Mouse (Mus musculus): ENCODE measurements around the gene Gpr89.
A peak's percentile ranks its signal among the peaks of the same experiment; 100 is the strongest.

Gpr89 gene

DNA sequence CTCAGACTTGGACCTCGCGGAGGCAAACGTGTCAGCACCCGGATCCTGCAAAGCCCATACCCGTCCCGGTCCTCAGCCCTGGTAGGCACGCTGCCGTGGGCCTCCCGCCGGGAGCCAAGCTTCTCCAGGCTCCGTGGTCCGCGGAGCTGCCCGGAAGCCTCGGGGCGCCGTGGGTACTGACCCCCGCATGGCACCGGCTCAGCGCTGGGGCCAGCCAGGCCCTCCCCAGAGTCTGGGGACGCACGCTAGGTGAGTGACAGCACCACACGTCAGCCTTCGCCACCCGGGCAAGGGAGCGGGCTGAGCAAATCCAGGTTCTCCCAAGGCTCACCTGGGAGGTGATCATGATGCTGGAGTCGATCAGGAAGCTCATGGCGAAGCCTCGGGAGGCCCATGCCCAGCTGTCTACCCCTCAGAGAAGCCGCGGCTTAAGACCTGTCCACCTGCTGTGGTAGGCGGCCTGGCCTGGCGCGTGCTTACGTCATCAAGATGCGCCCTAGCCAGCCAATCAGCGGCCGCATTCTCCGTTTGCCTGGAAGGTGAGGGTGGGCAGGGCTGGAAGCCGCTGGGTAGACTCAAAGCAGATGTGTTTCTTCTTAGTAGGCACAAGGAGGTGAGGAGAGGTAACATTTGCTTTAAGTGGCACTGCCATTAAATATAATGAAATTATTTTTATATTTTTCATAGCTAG, at the start of gene Gpr89:
Gpr89 (minus strand) TSS at position 496 of the 691 bp plus-strand sequence.
- peak; percentile 97 for DNase-seq

DNA sequence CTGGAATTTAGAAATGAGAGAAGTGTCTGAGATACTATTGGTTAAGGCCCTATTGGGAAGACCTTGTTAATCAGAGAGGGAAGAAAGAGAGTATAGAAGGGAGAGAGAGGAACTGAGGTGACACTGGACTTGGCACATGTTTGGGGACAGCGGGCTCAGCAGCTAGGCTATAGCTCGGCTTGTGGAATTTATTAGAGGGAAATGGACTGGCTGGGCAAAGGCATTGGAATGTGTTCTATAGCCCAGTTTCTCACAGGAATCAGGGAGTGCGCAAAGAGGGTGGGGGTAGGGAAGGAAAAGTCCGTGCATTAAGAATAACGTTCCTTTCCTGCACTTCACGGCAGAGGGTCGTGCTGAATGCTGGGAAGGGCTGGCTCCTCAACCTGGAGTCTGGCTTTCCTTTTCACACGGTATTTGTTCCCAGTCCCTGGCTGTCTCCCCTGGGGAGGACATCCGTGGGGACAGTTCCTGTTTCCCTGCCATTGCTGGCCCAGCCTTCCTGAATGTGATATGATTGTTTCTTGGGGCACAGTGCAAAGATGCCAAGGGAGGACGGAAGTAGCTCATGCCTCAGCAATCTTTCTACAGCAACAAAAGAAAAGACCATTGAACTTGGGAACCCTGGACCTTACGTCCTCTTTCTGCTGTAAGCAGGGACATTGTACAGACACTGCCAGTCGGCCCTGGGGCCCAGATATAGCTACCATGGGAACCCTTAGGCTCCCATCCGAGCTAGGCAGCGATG, 48.5 kb upstream of the Gpr89 start:
- no peak for DNase-seq

GRCm38 (mm10) chr3:96942706-96943105, 37.6 kb upstream of the Gpr89 start:
- DNase-seq, result no peak

DNA sequence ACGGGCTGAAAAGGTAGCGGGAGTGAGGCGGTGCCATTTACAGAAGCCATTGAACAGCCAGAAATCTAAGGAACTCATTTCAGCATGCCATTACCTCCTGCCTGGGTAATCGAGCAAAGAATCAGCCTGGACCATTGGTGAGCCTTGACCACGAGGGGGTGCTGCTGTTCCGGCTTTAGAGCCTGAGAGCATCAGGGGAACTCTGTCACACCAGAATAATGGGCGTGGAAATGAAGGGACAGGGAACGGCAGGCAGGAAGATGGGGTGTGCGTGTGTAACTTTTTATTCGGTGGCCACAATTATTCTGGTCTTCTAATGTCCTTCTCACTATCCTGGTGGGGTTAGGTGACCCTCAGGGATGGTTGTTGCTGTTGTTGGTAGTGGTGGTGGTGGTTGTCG, 33.6 kb upstream of the Gpr89 start:
- DNase-seq, result peak; percentile 83

DNA sequence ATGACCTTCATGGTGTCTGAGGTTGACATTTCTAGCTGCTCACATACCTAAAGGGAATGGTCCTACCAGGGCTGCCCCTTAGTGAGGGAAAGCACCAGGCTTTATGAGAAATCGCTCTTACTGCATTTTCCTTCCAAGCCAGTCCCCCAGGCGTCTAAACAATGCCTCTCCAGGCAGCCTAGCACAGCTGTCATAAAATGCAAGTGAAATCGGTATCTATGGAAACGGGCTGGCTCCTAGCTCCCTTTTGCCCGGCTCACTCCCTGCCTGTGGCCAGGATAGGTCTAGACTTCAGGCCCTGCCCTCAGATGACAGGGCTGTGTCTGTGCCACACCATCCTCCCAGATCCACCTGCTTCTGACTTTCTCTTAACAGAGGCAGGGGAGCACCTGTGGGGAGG, 32.5 kb upstream of the Gpr89 start:
- no peak for DNase-seq

- DNase-seq, result no peak
These were observed 31.1 kb upstream of the Gpr89 start for GRCm38 (mm10) chr3:96936241-96936640.

GRCm38 (mm10) chr3:96931261-96931681, 26.1 kb upstream of the Gpr89 start:
- no peak for DNase-seq

DNA sequence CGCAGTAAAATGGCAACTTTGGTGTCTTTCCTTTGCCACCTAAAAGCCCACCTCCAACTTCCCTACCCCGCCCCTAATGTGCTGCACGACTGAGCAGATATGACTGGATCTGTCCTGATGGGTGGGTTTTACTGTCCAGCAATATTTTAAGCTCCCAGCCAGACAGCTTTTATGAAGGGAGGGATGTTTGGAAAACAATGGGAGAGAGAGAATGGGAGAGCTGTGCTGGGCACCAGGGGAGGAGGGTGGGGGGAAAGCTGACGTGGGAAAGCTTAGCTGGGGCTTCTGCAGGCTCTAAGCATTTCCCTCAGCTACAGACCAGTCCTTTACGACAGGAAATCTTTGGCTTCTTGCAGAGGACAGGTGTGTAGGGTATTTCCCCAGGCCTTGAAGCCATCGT, 20.8 kb upstream of the Gpr89 start, which contains the start of gene Gja8:
Gja8 (minus strand) TSS at position 101 of the 400 bp plus-strand sequence.
- no peak for DNase-seq

- DNase-seq, result no peak
These were observed 19.5 kb upstream of the Gpr89 start for GRCm38 (mm10) chr3:96924631-96925030.

DNA sequence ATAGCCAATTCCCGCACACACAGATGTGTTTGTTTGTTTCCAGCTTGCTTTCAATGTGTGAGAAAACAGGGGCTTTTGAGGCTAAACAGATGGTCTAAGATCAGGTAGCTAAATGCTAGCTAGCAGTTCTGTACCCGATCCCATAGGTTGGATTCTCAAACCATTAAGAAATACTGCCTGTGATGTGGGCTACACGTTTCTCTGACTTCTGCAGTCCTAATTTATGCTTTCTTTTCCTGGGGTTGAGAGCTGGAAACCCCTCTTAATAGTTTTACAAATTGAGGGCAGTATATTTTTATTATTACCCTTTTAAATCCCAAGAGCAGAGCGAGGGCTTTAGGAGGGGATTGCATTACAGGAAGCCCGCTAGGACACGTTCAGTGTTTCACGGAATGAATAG, 15.8 kb upstream of the Gpr89 start:
- no peak for DNase-seq

- DNase-seq, result no peak
These were observed 446 bp upstream of the Gpr89 start for GRCm38 (mm10) chr3:96905592-96905991.

DNA sequence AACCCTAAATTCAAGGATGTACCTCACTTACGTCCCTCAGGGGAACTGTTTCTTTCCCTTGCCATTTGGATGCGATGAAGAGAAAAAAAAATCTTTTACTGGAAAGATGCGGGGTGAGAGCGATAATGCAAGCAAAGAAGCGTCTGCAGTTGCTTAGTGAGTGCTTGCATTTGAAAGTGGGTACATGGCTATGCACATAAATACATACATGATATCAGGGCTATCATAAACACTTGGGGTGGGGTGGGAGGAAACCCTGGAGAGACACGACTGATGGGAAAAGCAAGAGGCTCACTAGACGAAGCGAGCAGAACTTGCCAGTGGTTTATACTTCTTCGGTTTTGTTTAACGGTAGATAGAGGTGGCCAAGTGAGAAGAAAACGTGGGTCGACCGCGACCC, 753 bp downstream of the Gpr89 start, which contains the start of gene Gja5:
Gja5 (plus strand) TSS at position 301 of the 400 bp plus-strand sequence.
- no peak for DNase-seq

GRCm38 (mm10) chr3:96902336-96902999, 2.7 kb downstream of the Gpr89 start:
- DNase-seq, result no peak

DNA sequence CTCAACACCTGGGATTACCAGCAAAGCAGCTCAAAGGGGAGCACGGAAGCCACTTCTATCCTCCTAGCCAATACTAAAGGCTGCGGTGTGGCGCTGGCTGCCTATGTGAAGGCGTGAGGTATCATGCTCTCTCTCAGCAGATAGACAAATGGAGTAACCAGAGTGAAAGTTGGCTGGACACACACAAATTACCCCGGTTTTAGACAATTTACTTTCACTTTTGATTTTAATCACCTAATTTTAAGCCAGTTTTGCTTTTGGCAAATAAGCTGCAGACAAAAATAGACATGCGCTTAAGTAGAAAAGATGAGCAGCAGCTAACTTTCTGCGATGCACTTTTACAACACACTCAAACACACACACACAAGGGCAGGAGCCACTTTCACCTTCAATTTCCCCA, 21.5 kb downstream of the Gpr89 start:
- DNase-seq, result no peak

GRCm38 (mm10) chr3:96882061-96882849, 22.9 kb downstream of the Gpr89 start:
- no peak for DNase-seq

GRCm38 (mm10) chr3:96881557-96881956, 23.6 kb downstream of the Gpr89 start:
- no peak for DNase-seq

DNA sequence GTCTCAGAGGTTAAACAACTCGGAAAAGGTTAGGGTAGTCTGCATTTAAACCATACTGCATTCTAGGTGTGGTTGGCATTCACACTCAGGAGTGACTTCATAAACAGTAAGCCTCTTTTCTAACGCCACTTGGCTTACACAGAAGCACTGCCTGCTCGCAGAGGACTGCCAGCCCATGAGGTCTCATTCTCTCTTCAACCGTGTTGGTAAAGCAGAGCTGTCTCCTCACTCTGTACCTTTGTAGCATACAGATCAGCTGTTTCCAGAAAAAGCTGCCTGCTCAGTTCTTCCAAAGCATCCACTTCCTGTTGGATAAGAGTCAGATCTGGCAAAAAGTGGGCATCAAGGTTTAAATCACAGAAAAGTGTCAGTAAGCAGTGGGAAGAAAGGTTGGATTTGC, 24.8 kb downstream of the Gpr89 start:
- DNase-seq, result no peak

GRCm38 (mm10) chr3:96879536-96879935, 25.6 kb downstream of the Gpr89 start:
- no peak for DNase-seq

DNA sequence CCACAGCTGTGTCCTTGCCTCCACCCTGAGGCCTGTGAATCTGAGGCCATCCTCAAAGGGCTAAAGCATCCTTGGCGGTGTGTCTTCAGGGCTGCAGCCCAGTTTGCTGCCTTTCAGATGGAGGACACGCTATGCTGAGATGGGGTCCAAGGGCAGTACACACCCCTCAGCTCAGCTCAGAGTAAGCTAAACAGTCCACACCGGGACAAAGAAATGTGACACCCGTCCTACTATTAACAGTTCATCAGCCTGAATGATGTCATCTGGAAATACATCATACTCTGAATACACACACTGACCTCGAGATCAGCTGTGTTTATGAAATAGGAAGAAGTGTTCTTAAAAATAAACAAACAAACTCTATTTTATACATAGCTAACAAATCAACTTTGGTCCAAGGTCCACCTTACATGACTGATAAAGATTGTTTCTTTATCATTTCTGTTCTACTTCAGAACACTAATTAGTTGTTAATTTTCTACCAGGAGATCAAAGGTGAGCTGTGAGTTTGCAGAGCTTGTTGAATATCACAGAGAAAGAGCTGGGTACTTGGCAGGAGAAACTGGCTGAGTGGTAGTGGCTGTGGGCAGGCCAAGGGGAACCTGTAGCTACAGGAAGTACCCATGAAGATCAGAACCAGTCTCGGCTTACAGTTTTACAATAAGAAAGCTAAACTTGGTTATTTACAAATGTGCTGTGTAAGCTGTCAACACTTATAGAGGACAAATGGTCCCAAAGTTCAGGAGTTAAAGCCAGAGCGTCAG, 30.2 kb downstream of the Gpr89 start:
- DNase-seq, result no peak

DNA sequence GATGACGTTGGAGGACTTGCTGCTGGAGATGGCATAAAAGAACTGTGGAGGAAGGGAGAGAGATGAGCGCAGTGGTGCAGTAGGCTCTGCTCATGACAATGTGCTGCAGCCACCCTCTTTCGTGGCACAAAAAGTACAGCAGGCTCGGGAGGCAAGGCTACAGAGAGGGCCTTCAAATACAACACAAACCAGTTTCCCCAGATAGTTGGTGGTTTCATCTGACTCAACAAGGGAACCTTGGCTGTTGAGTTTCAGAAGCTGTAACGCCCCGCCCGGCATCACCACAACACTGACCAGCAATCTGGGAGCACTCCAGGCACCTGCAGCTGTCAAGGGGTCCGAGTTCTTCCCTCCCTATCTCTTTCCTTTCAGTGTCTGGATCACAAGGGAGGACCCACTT, 32.6 kb downstream of the Gpr89 start:
- no peak for DNase-seq

DNA sequence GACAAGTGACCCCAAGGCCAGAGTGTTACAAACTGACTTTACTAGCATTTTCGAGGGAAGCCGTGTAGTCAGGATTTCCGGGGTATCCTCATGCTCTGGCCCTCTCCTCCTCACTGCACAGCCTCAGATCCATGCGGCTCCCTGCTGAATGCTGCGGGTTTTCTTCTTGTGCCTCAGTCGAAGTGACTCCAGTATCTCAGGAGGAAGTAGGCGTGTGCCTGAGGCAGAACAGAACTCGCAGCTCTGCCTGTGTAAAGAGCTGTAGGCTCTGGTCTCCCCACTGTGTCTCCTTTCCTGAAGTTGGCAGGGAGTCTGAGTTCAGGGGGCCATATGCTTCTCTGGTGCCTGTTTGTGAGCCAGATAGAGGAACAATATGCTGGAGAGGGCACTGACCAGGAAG, 34.1 kb downstream of the Gpr89 start:
- DNase-seq, result no peak

GRCm38 (mm10) chr3:96870270-96870669, 34.9 kb downstream of the Gpr89 start:
- DNase-seq, result no peak
